Mouse (Mus musculus): ENCODE results near the gene Olfr312. TPM values are rescaled to one million over a fixed set of nuclear protein-coding genes. Genes with fewer than 3 reads are reported as not detected.
A peak's percentile ranks its signal among the peaks of the same experiment; 100 is the strongest.
"Not testable (repeated sequence)": the region's sequence is repeated elsewhere in the genome, so short reads cannot be mapped to it uniquely, and the experiment has no call there.

Olfr312 gene
- polyA plus RNA-seq (2014; fragmentation: Nextera tagmentation; extraction: Ambion mirVana): not detected in 2 replicates

GRCm38 (mm10) chr11:58828937-58829336 lies at the start of gene Olfr312:
Olfr312 (plus strand) TSS chr11:58829237.
- not testable (repeated sequence) for H3K4me1 ChIP-seq (replicated peaks; ENCODE audit: control insufficient read depth, insufficient read depth, low read length); H3K9ac ChIP-seq (ENCODE audit: low read length); H3K27ac ChIP-seq (ENCODE audit: low read depth); H3K4me2 ChIP-seq (ENCODE audit: low read length); H3K4me3 ChIP-seq (ENCODE audit: low read depth, low read length); H3K36me3 ChIP-seq (ENCODE audit: control insufficient read depth, insufficient read depth, low read length); H3K27me3 ChIP-seq (replicated peaks; ENCODE audit: control insufficient read depth, insufficient read depth, low read length); H3K9me3 ChIP-seq (ENCODE audit: control insufficient read depth, low read length); ATAC-seq (replicated peaks; ENCODE audit: low FRiP score, low TSS enrichment, low read depth); DNase-seq (ENCODE audit: low spot score)

DNA sequence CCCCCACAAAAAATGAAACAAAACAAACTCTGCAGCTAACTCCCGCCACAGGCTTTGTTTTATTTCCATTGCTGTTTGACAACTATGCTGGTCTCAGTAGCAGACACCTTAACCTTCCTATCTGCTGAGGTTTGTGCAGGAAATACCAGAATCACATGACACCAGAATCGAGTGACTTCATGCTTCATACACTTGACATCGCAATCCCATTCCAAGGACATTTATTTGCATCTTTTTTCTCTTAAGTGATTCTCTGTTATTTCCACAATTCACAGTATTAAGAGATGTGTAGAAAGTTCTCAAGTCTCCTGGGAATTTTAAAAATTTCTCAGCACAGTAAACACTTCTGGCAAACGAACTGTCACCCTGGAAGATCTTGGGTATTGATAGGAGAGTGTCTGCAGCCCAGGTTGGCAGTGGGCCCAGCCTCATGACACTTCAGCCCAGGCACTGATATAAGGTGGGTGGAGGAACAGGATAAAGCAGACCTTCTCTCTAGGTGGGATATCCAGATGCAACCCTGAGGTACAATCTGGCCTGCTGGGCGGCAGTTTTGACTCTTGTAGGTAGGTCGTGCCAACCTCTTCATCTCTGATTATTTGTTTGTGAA lies 46.5 kb upstream of the Olfr312 start, which contains the start of gene Olfr314:
TSS of gene Olfr314 (plus strand) at position 473 of the 610 bp plus-strand sequence.
- H3K9me3 ChIP-seq (ENCODE audit: control insufficient read depth, low read length): no peaks in the 10 kb centered on the region
- ATAC-seq (replicated peaks; ENCODE audit: low FRiP score, low TSS enrichment, low read depth) (no peak), DNase-seq (ENCODE audit: low spot score) (peak; percentile 13)
- 70% methylated on average over 6 of the region's 6 CpGs for WGBS
- H3K4me3 ChIP-seq (ENCODE audit: low read depth, low read length): no peak within 1 kb of the TSS
- H3K27ac ChIP-seq (ENCODE audit: low read depth): no peak within 1 kb of the TSS
- H3K9ac ChIP-seq (ENCODE audit: low read length): no peak within 1 kb of the TSS
- no peak within 1 kb of the TSS for H3K4me2 ChIP-seq (ENCODE audit: low read length)
- no peaks in the 10 kb centered on the region for H3K4me1 ChIP-seq (replicated peaks; ENCODE audit: control insufficient read depth, insufficient read depth, low read length)
- H3K36me3 ChIP-seq (ENCODE audit: control insufficient read depth, insufficient read depth, low read length): no peaks in the 10 kb centered on the region
- H3K27me3 ChIP-seq (replicated peaks; ENCODE audit: control insufficient read depth, insufficient read depth, low read length): no peaks in the 10 kb centered on the region

GRCm38 (mm10) chr11:58784182-58784581 lies 44.9 kb upstream of the Olfr312 start:
- ATAC-seq (replicated peaks; ENCODE audit: low FRiP score, low TSS enrichment, low read depth) (no peak), DNase-seq (ENCODE audit: low spot score) (peak; percentile 16)
- Histone ChIP-seq H3K4me3 (ENCODE audit: low read depth, low read length) (no peak overlapping the region), H3K9me3 (ENCODE audit: control insufficient read depth, low read length) (no peaks in the 10 kb centered on the region), H3K27me3 (replicated peaks; ENCODE audit: control insufficient read depth, insufficient read depth, low read length) (no peaks in the 10 kb centered on the region), H3K4me1 (replicated peaks; ENCODE audit: control insufficient read depth, insufficient read depth, low read length) (no peaks in the 10 kb centered on the region), H3K4me2 (ENCODE audit: low read length) (no peak overlapping the region), H3K9ac (ENCODE audit: low read length) (no peak overlapping the region), H3K27ac (ENCODE audit: low read depth) (no peak overlapping the region), H3K36me3 (ENCODE audit: control insufficient read depth, insufficient read depth, low read length) (no peaks in the 10 kb centered on the region)
- WGBS: 82% methylated on average over 2 of the region's 2 CpGs

GRCm38 (mm10) chr11:58787651-58788050 lies 41.4 kb upstream of the Olfr312 start:
- Histone ChIP-seq H3K4me3 (ENCODE audit: low read depth, low read length) (no peak overlapping the region), H3K36me3 (ENCODE audit: control insufficient read depth, insufficient read depth, low read length) (no peaks in the 10 kb centered on the region), H3K4me1 (replicated peaks; ENCODE audit: control insufficient read depth, insufficient read depth, low read length) (no peaks in the 10 kb centered on the region), H3K9me3 (ENCODE audit: control insufficient read depth, low read length) (no peaks in the 10 kb centered on the region), H3K27ac (ENCODE audit: low read depth) (no peak overlapping the region), H3K4me2 (ENCODE audit: low read length) (no peak overlapping the region), H3K9ac (ENCODE audit: low read length) (no peak overlapping the region), H3K27me3 (replicated peaks; ENCODE audit: control insufficient read depth, insufficient read depth, low read length) (no peaks in the 10 kb centered on the region)
- ATAC-seq (replicated peaks; ENCODE audit: low FRiP score, low TSS enrichment, low read depth) (no peak), DNase-seq (ENCODE audit: low spot score) (peak; percentile 21)
- WGBS: 90% methylated on average over 10 of the region's 10 CpGs

GRCm38 (mm10) chr11:58788346-58788745 lies 40.7 kb upstream of the Olfr312 start:
- H3K9ac ChIP-seq (ENCODE audit: low read length): no peak overlapping the region
- peak; percentile 21 for DNase-seq (ENCODE audit: low spot score)
- no peak overlapping the region for H3K4me2 ChIP-seq (ENCODE audit: low read length)
- H3K27me3 ChIP-seq (replicated peaks; ENCODE audit: control insufficient read depth, insufficient read depth, low read length): no peaks in the 10 kb centered on the region
- H3K4me3 ChIP-seq (ENCODE audit: low read depth, low read length): no peak overlapping the region
- no peaks in the 10 kb centered on the region for H3K4me1 ChIP-seq (replicated peaks; ENCODE audit: control insufficient read depth, insufficient read depth, low read length)
- no peaks in the 10 kb centered on the region for H3K36me3 ChIP-seq (ENCODE audit: control insufficient read depth, insufficient read depth, low read length)
- 82% methylated on average over 8 of the region's 8 CpGs for WGBS
- no peaks in the 10 kb centered on the region for H3K9me3 ChIP-seq (ENCODE audit: control insufficient read depth, low read length)
- no peak overlapping the region for H3K27ac ChIP-seq (ENCODE audit: low read depth)
- no peak for ATAC-seq (replicated peaks; ENCODE audit: low FRiP score, low TSS enrichment, low read depth)

DNA sequence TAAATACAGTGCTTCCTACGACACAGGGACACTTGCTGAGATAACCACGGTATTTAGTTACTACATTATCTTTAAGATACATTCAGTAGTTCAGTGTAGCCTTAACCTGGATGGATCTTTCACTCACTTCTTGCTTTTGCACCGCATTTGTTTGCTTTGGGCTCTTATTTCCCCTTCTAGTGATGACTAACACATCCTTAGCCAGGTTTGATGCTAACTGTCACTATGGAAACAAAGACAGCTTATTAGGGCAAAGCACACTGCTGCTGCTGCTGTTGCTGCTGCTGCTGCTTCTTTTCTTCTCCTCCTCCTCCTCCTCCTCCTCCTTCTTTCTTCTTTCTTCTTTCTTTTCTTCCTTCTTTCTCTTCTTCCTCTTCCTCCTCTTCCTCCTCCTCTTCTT lies 39.5 kb upstream of the Olfr312 start:
- no peak overlapping the region for H3K4me3 ChIP-seq (ENCODE audit: low read depth, low read length)
- no peaks in the 10 kb centered on the region for H3K4me1 ChIP-seq (replicated peaks; ENCODE audit: control insufficient read depth, insufficient read depth, low read length)
- DNase-seq (ENCODE audit: low spot score): no peak
- no peaks in the 10 kb centered on the region for H3K27me3 ChIP-seq (replicated peaks; ENCODE audit: control insufficient read depth, insufficient read depth, low read length)
- H3K4me2 ChIP-seq (ENCODE audit: low read length): no peak overlapping the region
- no peak overlapping the region for H3K27ac ChIP-seq (ENCODE audit: low read depth)
- WGBS: 30% methylated on average over 3 of the region's 3 CpGs
- H3K9ac ChIP-seq (ENCODE audit: low read length): no peak overlapping the region
- no peak for ATAC-seq (replicated peaks; ENCODE audit: low FRiP score, low TSS enrichment, low read depth)
- H3K9me3 ChIP-seq (ENCODE audit: control insufficient read depth, low read length): no peaks in the 10 kb centered on the region
- no peaks in the 10 kb centered on the region for H3K36me3 ChIP-seq (ENCODE audit: control insufficient read depth, insufficient read depth, low read length)

DNA sequence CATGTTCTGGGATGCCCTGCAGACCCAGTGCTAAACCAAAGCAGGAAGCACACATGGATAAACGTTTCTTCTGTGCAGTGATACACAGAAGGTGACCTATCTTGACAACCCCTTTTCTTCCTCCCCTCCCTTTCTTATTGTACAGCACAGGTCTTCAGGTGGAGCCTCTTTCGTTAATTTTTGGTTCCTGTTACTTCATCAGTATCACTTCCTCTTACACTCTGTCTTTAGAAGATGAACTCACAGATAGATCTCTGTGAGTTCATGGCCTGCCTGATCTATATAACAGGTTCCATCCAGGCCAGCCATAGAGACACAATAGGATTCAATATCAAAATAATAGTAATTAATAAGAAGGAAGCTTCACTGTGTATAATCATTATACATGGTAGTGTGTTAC lies 39.0 kb upstream of the Olfr312 start:
- 50% methylated on average over 2 of the region's 2 CpGs for WGBS
- H3K4me2 ChIP-seq (ENCODE audit: low read length): no peak overlapping the region
- no peaks in the 10 kb centered on the region for H3K4me1 ChIP-seq (replicated peaks; ENCODE audit: control insufficient read depth, insufficient read depth, low read length)
- H3K9me3 ChIP-seq (ENCODE audit: control insufficient read depth, low read length): no peaks in the 10 kb centered on the region
- DNase-seq (ENCODE audit: low spot score): peak; percentile 20
- no peaks in the 10 kb centered on the region for H3K36me3 ChIP-seq (ENCODE audit: control insufficient read depth, insufficient read depth, low read length)
- ATAC-seq (replicated peaks; ENCODE audit: low FRiP score, low TSS enrichment, low read depth): no peak
- no peak overlapping the region for H3K9ac ChIP-seq (ENCODE audit: low read length)
- no peak overlapping the region for H3K4me3 ChIP-seq (ENCODE audit: low read depth, low read length)
- no peaks in the 10 kb centered on the region for H3K27me3 ChIP-seq (replicated peaks; ENCODE audit: control insufficient read depth, insufficient read depth, low read length)
- no peak overlapping the region for H3K27ac ChIP-seq (ENCODE audit: low read depth)

GRCm38 (mm10) chr11:58790646-58791045 lies 38.4 kb upstream of the Olfr312 start:
- H3K9me3 ChIP-seq (ENCODE audit: control insufficient read depth, low read length): no peaks in the 10 kb centered on the region

GRCm38 (mm10) chr11:58795856-58796255 lies 33.2 kb upstream of the Olfr312 start:
- H3K4me2 ChIP-seq (ENCODE audit: low read length): no peak overlapping the region
- no peak for DNase-seq (ENCODE audit: low spot score)
- WGBS: 84% methylated on average over 2 of the region's 2 CpGs
- no peaks in the 10 kb centered on the region for H3K4me1 ChIP-seq (replicated peaks; ENCODE audit: control insufficient read depth, insufficient read depth, low read length)
- H3K27me3 ChIP-seq (replicated peaks; ENCODE audit: control insufficient read depth, insufficient read depth, low read length): no peaks in the 10 kb centered on the region
- H3K36me3 ChIP-seq (ENCODE audit: control insufficient read depth, insufficient read depth, low read length): no peaks in the 10 kb centered on the region
- no peaks in the 10 kb centered on the region for H3K9me3 ChIP-seq (ENCODE audit: control insufficient read depth, low read length)
- H3K27ac ChIP-seq (ENCODE audit: low read depth): no peak overlapping the region
- no peak overlapping the region for H3K9ac ChIP-seq (ENCODE audit: low read length)
- no peak overlapping the region for H3K4me3 ChIP-seq (ENCODE audit: low read depth, low read length)
- ATAC-seq (replicated peaks; ENCODE audit: low FRiP score, low TSS enrichment, low read depth): no peak

More at GRCm38 (mm10) chr11:58790646-58791045, 38.4 kb upstream of the Olfr312 start:
- peak; percentile 43 for DNase-seq (ENCODE audit: low spot score)
- H3K27ac ChIP-seq (ENCODE audit: low read depth): no peak overlapping the region
- H3K4me1 ChIP-seq (replicated peaks; ENCODE audit: control insufficient read depth, insufficient read depth, low read length): no peaks in the 10 kb centered on the region
- WGBS: 72% methylated on average over 6 of the region's 6 CpGs
- no peak overlapping the region for H3K9ac ChIP-seq (ENCODE audit: low read length)
- no peaks in the 10 kb centered on the region for H3K36me3 ChIP-seq (ENCODE audit: control insufficient read depth, insufficient read depth, low read length)
- no peak overlapping the region for H3K4me3 ChIP-seq (ENCODE audit: low read depth, low read length)
- H3K27me3 ChIP-seq (replicated peaks; ENCODE audit: control insufficient read depth, insufficient read depth, low read length): no peaks in the 10 kb centered on the region
- no peak for ATAC-seq (replicated peaks; ENCODE audit: low FRiP score, low TSS enrichment, low read depth)
- H3K4me2 ChIP-seq (ENCODE audit: low read length): no peak overlapping the region
